In the genomic region with DNA sequence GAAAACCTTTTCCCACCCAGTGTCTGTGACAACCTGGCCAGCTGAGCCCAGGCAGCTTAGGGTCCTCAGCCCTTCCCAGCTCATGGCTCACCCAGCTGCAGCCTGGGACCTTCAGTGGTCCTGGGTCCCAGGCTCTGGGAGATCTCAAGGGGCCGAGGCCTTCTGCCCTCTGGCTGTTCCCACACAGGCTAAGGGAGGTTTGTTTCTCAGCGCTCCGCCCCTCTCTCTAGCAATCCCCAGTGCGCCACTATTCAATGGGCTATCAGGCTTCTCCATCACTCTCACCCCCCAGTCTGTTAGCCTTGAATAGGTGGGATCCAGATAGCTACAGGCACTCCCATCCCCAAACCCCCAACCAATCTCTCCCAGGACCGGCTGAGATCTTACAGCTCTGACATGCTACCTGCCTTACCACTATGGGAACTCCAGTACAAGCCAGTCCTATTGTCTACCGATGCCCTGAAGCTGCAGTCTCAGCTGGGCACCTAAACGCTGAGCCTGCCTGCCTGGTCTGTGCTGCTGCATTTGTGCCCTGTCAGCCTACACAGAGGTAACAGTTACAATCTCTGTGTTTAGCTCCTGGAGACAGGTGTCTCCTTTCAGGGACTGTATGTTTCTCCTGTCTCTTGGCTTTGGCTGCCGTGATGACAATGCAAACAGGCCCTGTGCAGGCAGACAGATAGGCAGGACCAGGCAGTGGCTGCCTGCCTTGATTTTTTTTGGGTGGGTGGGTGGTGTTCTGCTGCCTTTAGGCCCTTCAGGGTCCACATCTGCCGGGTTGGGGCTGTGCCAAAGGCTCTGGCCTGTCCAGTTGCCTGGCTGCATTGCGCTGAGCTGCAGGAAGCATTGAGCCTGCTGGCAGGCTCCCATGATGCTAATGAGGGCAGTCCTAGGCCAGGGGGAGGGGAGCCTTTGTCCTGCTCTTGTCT, we compare ENCODE assay signal across 10 mouse cellular contexts. TPM values are rescaled to one million over a fixed set of nuclear protein-coding genes. Genes with fewer than 3 reads are reported as not detected.
DNase-seq lines count a peak whose midpoint lies in the region; ATAC-seq and TF ChIP-seq lines count a peak whose summit lies in the region.
"Had no signal": no experiment of that assay in that cellular context is flagged by ENCODE, and none has a peak within 500 bp of the region (broad histone marks: within the 10 kb centered on the region; RNA-seq: fewer than 3 reads in every experiment).

No protein-coding gene starts in this region.

- peak; percentile 64 for ATAC-seq in lung, embryonic 15.5 days (ENCODE audit: borderline replicate concordance, extremely low read depth, low FRiP score, low TSS enrichment)
- ATAC-seq in forebrain, postnatal 0 days: peak; percentile 77
- peak; percentile 66 for ATAC-seq in kidney, embryonic 15.5 days (replicated peaks; ENCODE audit: low FRiP score)
- ATAC-seq in erythroid progenitor cell, adult 5-6 weeks (replicated peaks; ENCODE audit: low FRiP score, poor library complexity, severe bottlenecking): no peak
- ATAC-seq: Patski had no signal

- H3K4me2 ChIP-seq in lung, embryonic 15.5 days: no peak overlapping the region
- no peak overlapping the region for H3K4me2 ChIP-seq in forebrain, postnatal 0 days (ENCODE audit: low read depth)
- no peak overlapping the region for H3K4me2 ChIP-seq in kidney, embryonic 15.5 days
- H3K4me2 ChIP-seq: liver, embryonic 15.5 days had no signal

- no peak overlapping the region for H3K9ac ChIP-seq in lung, embryonic 15.5 days
- no peak overlapping the region for H3K9ac ChIP-seq in forebrain, postnatal 0 days
- H3K9ac ChIP-seq in kidney, embryonic 15.5 days: no peak overlapping the region
- H3K9ac ChIP-seq: liver, embryonic 15.5 days had no signal

- no peak overlapping the region for H3K4me3 ChIP-seq in lung, embryonic 15.5 days
- H3K4me3 ChIP-seq in forebrain, postnatal 0 days (ENCODE audit: low read depth, low read length): no peak overlapping the region
- H3K4me3 ChIP-seq in kidney, embryonic 15.5 days (replicated peaks): no peak overlapping the region
- H3K4me3 ChIP-seq: liver, embryonic 15.5 days had no signal

- DNase-seq in lung, postnatal 25 days (ENCODE audit: low spot score): no peak
- peak; percentile 35 for DNase-seq in forebrain, postnatal 0 days
- DNase-seq in neural tube, embryonic 10.5 days (ENCODE audit: extremely low spot score, low spot score): peak; percentile 52
- DNase-seq in adrenal gland, adult (ENCODE audit: inconsistent age in 2 of 2, low spot score in 1 of 2): no peak
- no peak for DNase-seq in T-cell, adult 2 months (ENCODE audit: low spot score)

- no peak for TF ChIP-seq CTCF in forebrain, postnatal 0 days (IDR thresholded peaks at IDR 0.05; ENCODE audit: low read depth)

- H3K9me3 ChIP-seq in lung, embryonic 15.5 days: no peaks in the 10 kb centered on the region
- no peaks in the 10 kb centered on the region for H3K9me3 ChIP-seq in forebrain, postnatal 0 days (ENCODE audit: low read length)
- no peaks in the 10 kb centered on the region for H3K9me3 ChIP-seq in kidney, embryonic 15.5 days (replicated peaks)
- H3K9me3 ChIP-seq: liver, embryonic 15.5 days had no signal

- WGBS in lung, embryonic 15.5 days: 31% methylated on average over 10 of the region's 10 CpGs
- 20% methylated on average over 10 of the region's 10 CpGs for WGBS in forebrain, postnatal 0 days
- WGBS in kidney, embryonic 15.5 days: 27% methylated on average over 10 of the region's 10 CpGs

- H3K27me3 ChIP-seq in lung, embryonic 15.5 days: no peaks in the 10 kb centered on the region
- no peaks in the 10 kb centered on the region for H3K27me3 ChIP-seq in forebrain, postnatal 0 days (ENCODE audit: insufficient read depth, low read length)
- no peaks in the 10 kb centered on the region for H3K27me3 ChIP-seq in kidney, embryonic 15.5 days
- H3K27me3 ChIP-seq: liver, embryonic 15.5 days; Patski had no signal

- no peaks in the 10 kb centered on the region for H3K36me3 ChIP-seq in lung, embryonic 15.5 days
- H3K36me3 ChIP-seq in forebrain, postnatal 0 days (ENCODE audit: insufficient read depth): no peaks in the 10 kb centered on the region
- no peaks in the 10 kb centered on the region for H3K36me3 ChIP-seq in kidney, embryonic 15.5 days
- H3K36me3 ChIP-seq: liver, embryonic 15.5 days had no signal

- H3K27ac ChIP-seq in lung, embryonic 15.5 days: no peak overlapping the region
- no peak overlapping the region for H3K27ac ChIP-seq in forebrain, postnatal 0 days (ENCODE audit: low read depth, low read length)
- H3K27ac ChIP-seq in kidney, embryonic 15.5 days: peak overlapping the region; percentile 37; the same call in 1 of the 2 replicates
- H3K27ac ChIP-seq: liver, embryonic 15.5 days had no signal

- peaks cover 16% of the 10 kb centered on the region for H3K4me1 ChIP-seq in lung, embryonic 15.5 days
- 0 out of 2 replicates have a peak, but pooled peaks cover 5% of the 10 kb centered on the region for H3K4me1 ChIP-seq in forebrain, postnatal 0 days (ENCODE audit: insufficient read depth)
- peaks cover 14% of the 10 kb centered on the region for H3K4me1 ChIP-seq in kidney, embryonic 15.5 days

RNA-seq across cellular contexts. Expression of gene Pdzk1ip1, which starts 9.4 kb away (rescaled TPM):
- 21.6 and 22.9 TPM in 2 replicates for polyA plus RNA-seq in lung, embryonic 15.5 days (2015; fragmentation: Nextera tagmentation; extraction: Ambion mirVana)
- 1.2 TPM in 1 of 2 replicates, not detected in the other for total RNA-seq in forebrain, postnatal 0 days (2014; rRNA removed)
- 2.4 TPM in 2 replicates for polyA plus RNA-seq in forebrain, postnatal 0 days (2015; fragmentation: Nextera tagmentation; extraction: Ambion mirVana)
- polyA plus RNA-seq in kidney, embryonic 15.5 days (2015; fragmentation: Nextera tagmentation; extraction: Ambion mirVana): 161 and 191 TPM in 2 replicates
- 733 and 856 TPM in 2 replicates for total RNA-seq in erythroid progenitor cell, adult 5-6 weeks (2015; ENCODE audit: low replicate concordance)
- 400 and 437 TPM in 2 replicates for total RNA-seq in erythroid progenitor cell, adult 5-6 weeks (2017; ENCODE audit: low replicate concordance)

RNA-seq across cellular contexts. Expression of gene Tal1, which starts 22.9 kb away (rescaled TPM):
- 1.8 TPM in 2 replicates for polyA plus RNA-seq in lung, embryonic 15.5 days (2015; fragmentation: Nextera tagmentation; extraction: Ambion mirVana)
- total RNA-seq in forebrain, postnatal 0 days (2014; rRNA removed): 2.5 and 4.0 TPM in 2 replicates
- polyA plus RNA-seq in forebrain, postnatal 0 days (2015; fragmentation: Nextera tagmentation; extraction: Ambion mirVana): 0.34 and 0.54 TPM in 2 replicates
- polyA plus RNA-seq in kidney, embryonic 15.5 days (2015; fragmentation: Nextera tagmentation; extraction: Ambion mirVana): 1.1 and 1.4 TPM in 2 replicates
- 227 and 255 TPM in 2 replicates for total RNA-seq in erythroid progenitor cell, adult 5-6 weeks (2015; ENCODE audit: low replicate concordance)
- total RNA-seq in erythroid progenitor cell, adult 5-6 weeks (2017; ENCODE audit: low replicate concordance): 186 and 231 TPM in 2 replicates

RNA-seq across cellular contexts. Expression of gene Cyp4x1, which starts 54.9 kb away (rescaled TPM):
- 0.06 TPM in 1 of 2 replicates, not detected in the other for polyA plus RNA-seq in lung, embryonic 15.5 days (2015; fragmentation: Nextera tagmentation; extraction: Ambion mirVana)
- 14.4 and 18.7 TPM in 2 replicates for total RNA-seq in forebrain, postnatal 0 days (2014; rRNA removed)
- 4.3 and 8.9 TPM in 2 replicates for polyA plus RNA-seq in forebrain, postnatal 0 days (2015; fragmentation: Nextera tagmentation; extraction: Ambion mirVana)
- polyA plus RNA-seq in kidney, embryonic 15.5 days (2015; fragmentation: Nextera tagmentation; extraction: Ambion mirVana): 0.57 and 0.86 TPM in 2 replicates
- not detected in 2 replicates for total RNA-seq in erythroid progenitor cell, adult 5-6 weeks (2015; ENCODE audit: low replicate concordance)
- not detected in 2 replicates for total RNA-seq in erythroid progenitor cell, adult 5-6 weeks (2017; ENCODE audit: low replicate concordance)
- polyA plus RNA-seq: Patski had no signal

Comparison
In these comparisons a context has a peak if more than half of its experiments do, and no peak if none do; other contexts are left out.
1. DNase-seq: peak in forebrain, postnatal 0 days (single experiment) and neural tube, embryonic 10.5 days (single experiment); none in lung, postnatal 25 days (single experiment), adrenal gland, adult (0 of 2) and T-cell, adult 2 months (single experiment).